Mouse (Mus musculus): ENCODE measurements around the gene Tln1. TPM values are rescaled to one million over a fixed set of nuclear protein-coding genes. Genes with fewer than 3 reads are reported as not detected.

Gene Tln1
- polyA plus RNA-seq, 1 experiment from 2014 or later = 64.6 TPM

GRCm38 (mm10) chr4:43481894-43482456 lies 80.5 kb downstream of the Tln1 start:
- no peak overlapping the region for H3K9ac ChIP-seq (replicated peaks)
- 84% methylated on average over 7 of the region's 7 CpGs for WGBS
- 0 out of 2 replicates have a peak, but pooled peaks cover 4% of the 10 kb centered on the region for H3K27me3 ChIP-seq
- no peak overlapping the region for H3K27ac ChIP-seq (replicated peaks)
- H3K4me1 ChIP-seq = no peaks in the 10 kb centered on the region
- no peaks in the 10 kb centered on the region for H3K36me3 ChIP-seq
- ATAC-seq (ENCODE audit: low FRiP score, low read depth) = no peak
- no peaks in the 10 kb centered on the region for H3K9me3 ChIP-seq
- no peak overlapping the region for H3K4me2 ChIP-seq (replicated peaks)
- no peak overlapping the region for H3K4me3 ChIP-seq

Other genes starting within 250 kb of the Tln1 start
- 45.2 and 47.3 TPM in 2 replicates for gene Rusc2, start 180.7 kb downstream of the Tln1 start, polyA plus RNA-seq (2016; fragmentation: Nextera tagmentation; extraction: Ambion mirVana)
- 0.28 and 0.38 TPM in 2 replicates for gene Fam166b, start 133.6 kb downstream of the Tln1 start, polyA plus RNA-seq (2016; fragmentation: Nextera tagmentation; extraction: Ambion mirVana)
- 12.7 and 15.0 TPM in 2 replicates for gene Tesk1, start 120.8 kb downstream of the Tln1 start, polyA plus RNA-seq (2016; fragmentation: Nextera tagmentation; extraction: Ambion mirVana)
- 2.0 and 2.9 TPM in 2 replicates for gene Cd72, start 108.1 kb downstream of the Tln1 start, polyA plus RNA-seq (2016; fragmentation: Nextera tagmentation; extraction: Ambion mirVana)
- gene Sit1, start 79.0 kb downstream of the Tln1 start, polyA plus RNA-seq (2016; fragmentation: Nextera tagmentation; extraction: Ambion mirVana) = not detected in 2 replicates
- 45.0 and 47.9 TPM in 2 replicates for gene Ccdc107, start 69.8 kb downstream of the Tln1 start, polyA plus RNA-seq (2016; fragmentation: Nextera tagmentation; extraction: Ambion mirVana)
- 33.1 TPM in 2 replicates for gene Arhgef39, start 63.0 kb downstream of the Tln1 start, polyA plus RNA-seq (2016; fragmentation: Nextera tagmentation; extraction: Ambion mirVana)
- gene Car9, start 55.7 kb downstream of the Tln1 start, polyA plus RNA-seq (2016; fragmentation: Nextera tagmentation; extraction: Ambion mirVana) = 0.52 and 0.61 TPM in 2 replicates
- gene Tpm2, start 38.9 kb downstream of the Tln1 start, polyA plus RNA-seq (2016; fragmentation: Nextera tagmentation; extraction: Ambion mirVana) = 46.0 and 61.3 TPM in 2 replicates
- 48.8 and 64.1 TPM in 2 replicates for gene Creb3, start 359 bp downstream of the Tln1 start, polyA plus RNA-seq (2016; fragmentation: Nextera tagmentation; extraction: Ambion mirVana)
- gene Rgp1, start 16.0 kb upstream of the Tln1 start, polyA plus RNA-seq (2016; fragmentation: Nextera tagmentation; extraction: Ambion mirVana) = 31.8 and 37.2 TPM in 2 replicates
- gene Gba2, start 16.2 kb upstream of the Tln1 start, polyA plus RNA-seq (2016; fragmentation: Nextera tagmentation; extraction: Ambion mirVana) = 49.2 and 52.6 TPM in 2 replicates
- gene Msmp, start 21.8 kb upstream of the Tln1 start, polyA plus RNA-seq (2016; fragmentation: Nextera tagmentation; extraction: Ambion mirVana) = 0.51 and 1.8 TPM in 2 replicates
- gene Npr2, start 69.2 kb upstream of the Tln1 start, polyA plus RNA-seq (2016; fragmentation: Nextera tagmentation; extraction: Ambion mirVana) = 24.9 TPM in 2 replicates
- 3.9 TPM in 2 replicates for gene Spag8, start 90.9 kb upstream of the Tln1 start, polyA plus RNA-seq (2016; fragmentation: Nextera tagmentation; extraction: Ambion mirVana)
- 70.6 and 71.8 TPM in 2 replicates for gene Hint2, start 93.8 kb upstream of the Tln1 start, polyA plus RNA-seq (2016; fragmentation: Nextera tagmentation; extraction: Ambion mirVana)
- gene Tmem8b, start 106.3 kb upstream of the Tln1 start, polyA plus RNA-seq (2016; fragmentation: Nextera tagmentation; extraction: Ambion mirVana) = 11.9 and 14.7 TPM in 2 replicates
- gene Fam221b, start 106.5 kb upstream of the Tln1 start, polyA plus RNA-seq (2016; fragmentation: Nextera tagmentation; extraction: Ambion mirVana) = 2.8 and 2.9 TPM in 2 replicates
- not detected in 2 replicates for gene Olfr70, start 138.1 kb upstream of the Tln1 start, polyA plus RNA-seq (2016; fragmentation: Nextera tagmentation; extraction: Ambion mirVana)
- gene Olfr71, start 147.6 kb upstream of the Tln1 start, polyA plus RNA-seq (2016; fragmentation: Nextera tagmentation; extraction: Ambion mirVana) = not detected in 2 replicates
- gene Hrct1, start 164.5 kb upstream of the Tln1 start, polyA plus RNA-seq (2016; fragmentation: Nextera tagmentation; extraction: Ambion mirVana) = 0.11 and 0.16 TPM in 2 replicates
- not detected in 2 replicates for gene Spaar, start 167.3 kb upstream of the Tln1 start, polyA plus RNA-seq (2016; fragmentation: Nextera tagmentation; extraction: Ambion mirVana)
- gene Olfr159, start 208.3 kb upstream of the Tln1 start, polyA plus RNA-seq (2016; fragmentation: Nextera tagmentation; extraction: Ambion mirVana) = not detected in 2 replicates

Measured in midbrain, embryonic 12.5 days (tissue).